Mouse (Mus musculus): ENCODE data around the gene Zfand3.

Gene Zfand3

GRCm38 (mm10) chr17:30194629-30195445, 190.3 kb downstream of the Zfand3 start:
- no peak for DNase-seq (ENCODE audit: low spot score)

GRCm38 (mm10) chr17:30195591-30196183, 191.2 kb downstream of the Zfand3 start:
- DNase-seq (ENCODE audit: low spot score), result no peak

GRCm38 (mm10) chr17:30196401-30197279, 192.1 kb downstream of the Zfand3 start:
- DNase-seq (ENCODE audit: low spot score), result no peak

GRCm38 (mm10) chr17:30197280-30198030, 192.9 kb downstream of the Zfand3 start:
- DNase-seq (ENCODE audit: low spot score), result no peak

GRCm38 (mm10) chr17:30198422-30198821, 193.9 kb downstream of the Zfand3 start:
- DNase-seq (ENCODE audit: low spot score), result no peak

- DNase-seq (ENCODE audit: low spot score), result no peak
Observed at GRCm38 (mm10) chr17:30199374-30200247, 195.1 kb downstream of the Zfand3 start.

GRCm38 (mm10) chr17:30200283-30200682, 195.8 kb downstream of the Zfand3 start:
- no peak for DNase-seq (ENCODE audit: low spot score)

DNA sequence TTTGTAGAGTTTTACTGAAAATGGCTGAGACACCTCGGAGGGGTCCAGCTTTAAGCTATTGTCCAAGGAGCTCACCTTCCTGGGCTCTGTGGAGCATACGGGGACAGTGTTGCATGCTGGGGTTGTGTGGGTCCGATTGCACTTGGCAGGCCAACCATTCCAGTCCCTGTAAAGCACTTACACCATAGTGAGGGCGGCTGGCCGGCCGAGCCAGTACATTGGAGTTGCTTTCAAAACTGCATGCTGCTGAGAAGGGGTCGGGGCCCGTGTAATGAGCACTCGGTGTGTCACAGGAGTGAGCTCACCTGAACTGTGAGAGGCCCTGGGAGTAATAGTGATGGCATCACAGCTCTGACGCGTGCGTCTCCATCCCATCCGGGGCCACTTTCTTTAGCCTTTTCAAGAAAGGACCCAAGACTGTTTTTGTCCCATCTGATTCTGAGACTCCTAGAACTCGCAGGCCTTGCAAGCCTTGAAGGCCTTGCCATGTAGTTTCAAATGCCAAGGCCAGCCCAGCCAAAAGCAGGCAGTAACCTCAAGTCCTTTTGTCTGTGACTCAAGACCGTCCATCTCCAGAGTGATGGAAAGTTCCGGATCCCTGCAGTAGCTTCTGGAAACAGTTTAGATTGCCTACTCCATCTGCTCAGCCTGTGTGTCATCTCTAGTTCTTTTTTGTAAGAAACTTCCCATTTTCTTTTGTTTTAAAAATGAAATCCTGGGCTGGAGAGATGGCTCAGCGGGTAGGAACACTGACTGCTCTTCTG, 200.7 kb downstream of the Zfand3 start:
- DNase-seq (ENCODE audit: low spot score), result no peak

DNA sequence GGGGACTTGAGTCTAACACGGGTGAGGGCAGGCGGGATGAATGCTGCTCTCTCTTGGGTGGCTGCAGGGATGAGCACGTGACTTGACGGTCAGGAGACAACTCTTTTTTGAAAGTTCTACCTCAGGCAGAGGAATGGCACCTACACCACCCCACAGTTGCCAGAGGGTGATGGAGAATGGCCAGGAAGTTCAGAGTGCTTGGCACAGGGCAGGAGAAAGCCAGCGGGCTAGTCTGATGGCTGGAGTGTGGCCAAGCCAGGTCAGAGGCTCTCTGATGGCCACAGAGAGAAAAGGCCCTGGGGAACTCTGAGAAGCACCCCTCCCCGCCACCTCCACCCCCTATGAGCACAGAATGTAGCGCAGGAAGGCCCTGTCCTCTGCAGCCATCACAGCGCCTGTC, 205.7 kb downstream of the Zfand3 start:
- no peak for DNase-seq (ENCODE audit: low spot score)

DNA sequence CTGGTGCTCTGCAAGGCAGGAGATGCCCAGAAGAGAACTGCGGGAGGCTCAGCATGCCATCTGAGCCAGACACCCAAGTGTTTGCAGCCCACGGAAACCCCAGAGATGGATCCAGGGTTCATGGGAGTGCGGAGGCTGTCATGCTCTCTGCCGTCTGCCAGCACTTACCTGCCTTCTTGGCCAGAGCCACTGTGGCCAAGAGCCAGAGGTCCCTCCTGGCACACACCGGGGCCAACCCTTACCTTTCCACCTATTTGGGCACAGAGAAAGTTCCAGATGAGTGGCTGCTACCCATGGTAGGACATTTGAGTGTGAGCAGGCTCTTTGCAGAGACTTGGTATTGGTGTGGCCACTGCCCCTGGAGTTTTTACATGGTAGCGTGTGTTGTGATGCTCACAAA, 206.4 kb downstream of the Zfand3 start:
- no peak for DNase-seq (ENCODE audit: low spot score)

DNA sequence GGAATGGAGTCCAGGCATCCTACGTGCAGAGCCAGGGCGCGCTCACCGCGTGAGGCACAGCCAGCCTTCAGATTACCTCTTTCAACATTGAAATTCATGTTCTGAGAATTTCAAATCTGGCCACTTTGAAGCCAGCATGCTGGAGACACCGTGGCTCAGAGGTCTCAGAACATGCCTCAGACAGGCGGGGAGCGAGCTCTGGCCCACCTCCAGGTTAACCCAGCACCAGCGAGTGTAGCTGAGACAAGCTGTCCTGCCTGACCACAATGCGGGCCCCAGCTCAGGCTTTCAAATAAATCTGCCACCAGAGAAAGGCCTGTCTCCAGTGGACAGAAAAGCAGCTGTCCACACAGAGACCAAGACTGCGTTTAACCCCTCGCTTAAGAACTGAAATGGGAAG, 208.1 kb downstream of the Zfand3 start:
- no peak for DNase-seq (ENCODE audit: low spot score)

GRCm38 (mm10) chr17:30213371-30213770, 208.8 kb downstream of the Zfand3 start:
- DNase-seq (ENCODE audit: low spot score), result no peak

DNA sequence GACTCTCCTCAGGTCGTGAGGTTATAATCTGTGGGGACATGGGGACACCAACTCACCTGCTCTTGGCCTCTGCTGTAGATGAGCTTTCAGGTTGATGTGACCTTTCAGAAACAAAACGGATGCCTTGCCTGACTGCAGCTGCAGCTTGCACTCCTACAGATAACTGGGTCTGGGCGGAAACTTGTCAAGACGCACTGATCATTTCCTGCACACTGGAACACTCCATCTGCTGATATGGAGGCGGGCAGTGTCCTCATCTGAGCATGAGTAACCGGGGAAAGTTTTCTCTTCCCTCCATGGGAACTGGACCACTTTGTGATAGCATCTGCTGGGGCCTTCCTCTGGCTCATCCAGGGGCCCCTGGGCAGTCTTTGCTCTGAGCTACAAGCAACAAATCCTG, 209.9 kb downstream of the Zfand3 start:
- DNase-seq (ENCODE audit: low spot score), result no peak

GRCm38 (mm10) chr17:30215741-30216140, 211.2 kb downstream of the Zfand3 start:
- DNase-seq (ENCODE audit: low spot score), result no peak

DNA sequence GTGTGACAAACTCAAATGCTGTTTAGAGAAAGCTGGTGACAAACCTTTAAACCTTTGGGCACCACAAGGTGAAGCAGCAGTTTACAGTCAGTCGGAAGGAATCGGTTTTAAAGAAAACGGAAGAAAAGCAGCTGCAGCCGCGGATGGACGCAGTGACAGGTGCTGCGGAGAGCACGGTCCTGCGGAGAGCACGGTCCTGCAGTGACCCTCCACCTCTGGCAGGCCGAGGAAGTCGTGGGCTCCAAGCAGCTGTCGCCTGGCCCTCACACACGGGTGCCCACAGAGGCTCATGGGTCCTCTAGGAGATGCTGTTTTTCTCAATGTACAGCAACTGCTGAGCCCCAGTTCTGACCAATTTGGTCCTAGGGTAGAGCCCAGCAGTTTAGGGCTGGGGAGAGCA, 217.1 kb downstream of the Zfand3 start:
- no peak for DNase-seq (ENCODE audit: low spot score)

DNA sequence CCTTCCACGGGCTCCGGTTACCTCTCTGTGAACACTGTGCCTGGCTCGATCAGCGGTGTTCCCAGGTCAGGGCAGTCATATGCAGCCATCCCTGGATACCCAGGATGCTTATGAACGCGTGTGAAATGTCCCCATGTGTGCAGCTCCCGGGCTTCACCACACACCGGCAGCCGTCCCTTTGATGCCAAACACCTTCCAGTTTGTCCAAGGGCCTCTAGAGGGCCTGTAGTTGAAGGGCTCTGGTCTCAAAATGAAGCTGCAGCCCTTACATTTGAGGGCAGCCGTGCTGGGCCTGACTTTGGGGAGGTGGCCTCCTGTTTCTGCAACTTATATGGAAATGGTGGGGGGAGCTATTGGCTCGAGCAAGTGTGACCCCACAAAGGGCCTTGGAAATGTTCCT, 217.8 kb downstream of the Zfand3 start:
- no peak for DNase-seq (ENCODE audit: low spot score)

- no peak for DNase-seq (ENCODE audit: low spot score)
Observed at GRCm38 (mm10) chr17:30222837-30223236, 218.3 kb downstream of the Zfand3 start.

- no peak for DNase-seq (ENCODE audit: low spot score)
Observed at GRCm38 (mm10) chr17:30225030-30225740, 220.7 kb downstream of the Zfand3 start.

- no peak for DNase-seq (ENCODE audit: low spot score)
Observed at GRCm38 (mm10) chr17:30228439-30229215, 224.1 kb downstream of the Zfand3 start.

Data from ovary, postnatal 10 days (tissue).